Mouse (Mus musculus) limb, embryonic 14.5 days (tissue): ENCODE measurements around the gene Ccm2l. TPM values are rescaled to one million over a fixed set of nuclear protein-coding genes. Genes with fewer than 3 reads are reported as not detected.

Experiments used
- ATAC-seq: fragments of 200-750 bp; cut with Nextera tagmentation; 2 replicates; pipeline ENCODE4 v1.8.0; 2017; ENCODE audit warnings: low read depth, moderate number of reproducible peaks, moderate TSS enrichment; ENCODE audit not compliant: low FRiP score
- DNase-seq: peaks from one replicate; pipeline ENCODE4 v3.0.0-alpha.2; 2015; ENCODE audit warnings: low spot score
- H3K27ac ChIP-seq: fragments of 300-500 bp; sonication (generic); replicated peaks from 2 replicates; pipeline ENCODE4 v1.5.1; 2014; ENCODE audit warnings: low read depth, mild to moderate bottlenecking, low read length, moderate library complexity, mixed read lengths
- H3K27me3 ChIP-seq: fragments of 300-500 bp; sonication (generic); 2 replicates; pipeline ENCODE4 v1.6.1; 2014; ENCODE audit warnings: low read length, mixed read lengths; ENCODE audit not compliant: control insufficient read depth, insufficient read depth
- H3K36me3 ChIP-seq: fragments of 300-500 bp; sonication (generic); 2 replicates; pipeline ENCODE4 v1.6.1; 2014; ENCODE audit warnings: mild to moderate bottlenecking, low read length, moderate library complexity, mixed read lengths; ENCODE audit not compliant: control insufficient read depth, insufficient read depth
- H3K4me1 ChIP-seq: fragments of 300-500 bp; sonication (generic); 2 replicates; pipeline ENCODE4 v1.6.1; 2014; ENCODE audit warnings: antibody characterized with exemption, low read length, mixed read lengths; ENCODE audit not compliant: control insufficient read depth, insufficient read depth
- H3K4me2 ChIP-seq: fragments of 300-500 bp; sonication (generic); replicated peaks from 2 replicates; pipeline ENCODE4 v1.6.1; 2014; ENCODE audit warnings: low read depth, mild to moderate bottlenecking, low read length, moderate library complexity; ENCODE audit not compliant: severe bottlenecking
- H3K4me3 ChIP-seq: fragments of 300-500 bp; sonication (generic); replicated peaks from 2 replicates; pipeline ENCODE4 v1.5.1; 2014; ENCODE audit warnings: low read length
- H3K9ac ChIP-seq: fragments of 300-500 bp; sonication (generic); 2 replicates; pipeline ENCODE4 v1.6.1; 2014; ENCODE audit warnings: mild to moderate bottlenecking, low read depth, low read length, moderate library complexity; ENCODE audit not compliant: severe bottlenecking
- H3K9me3 ChIP-seq: fragments of 300-500 bp; sonication (generic); 2 replicates; pipeline ENCODE4 v1.6.1; 2016; ENCODE audit warnings: low read length; ENCODE audit not compliant: control insufficient read depth
- POLR2A ChIP-seq: fragments of 200-500 bp; IDR thresholded peaks from 2 replicates; pipeline ENCODE4 v1.8.0; 2012; ENCODE audit warnings: inconsistent platforms, mild to moderate bottlenecking, moderate library complexity, borderline replicate concordance; ENCODE audit not compliant: insufficient read depth, insufficient read length; ENCODE audit errors: extremely low read depth
- WGBS: fragments of 180-500 bp; shearing (Covaris S2); extraction: QIAGEN DNeasy Blood & Tissue Kit; methylation state at CpG from one replicate; pipeline ENCODE4 v1.1.7; 2014; 5-methylcytosine and 5-hydroxymethylcytosine counted together
- polyA plus RNA-seq, 2 experiments: library from polyadenylated mRNA; depleted of rRNA in 1 of 2; stranded (reverse) in 1 of 2; unstranded in 1 of 2; fragments of >200 nt; fragmentation: Nextera tagmentation in 1 of 2; extraction: Ambion mirVana in 1 of 2; gene quantifications; 2 replicates each; pipeline versions ENCODE4 v1.2.1 to v1.2.3; 2012 to 2014

The Ccm2l gene
- polyA plus RNA-seq, 2 experiments: 2.1 to 11.4 TPM

DNA sequence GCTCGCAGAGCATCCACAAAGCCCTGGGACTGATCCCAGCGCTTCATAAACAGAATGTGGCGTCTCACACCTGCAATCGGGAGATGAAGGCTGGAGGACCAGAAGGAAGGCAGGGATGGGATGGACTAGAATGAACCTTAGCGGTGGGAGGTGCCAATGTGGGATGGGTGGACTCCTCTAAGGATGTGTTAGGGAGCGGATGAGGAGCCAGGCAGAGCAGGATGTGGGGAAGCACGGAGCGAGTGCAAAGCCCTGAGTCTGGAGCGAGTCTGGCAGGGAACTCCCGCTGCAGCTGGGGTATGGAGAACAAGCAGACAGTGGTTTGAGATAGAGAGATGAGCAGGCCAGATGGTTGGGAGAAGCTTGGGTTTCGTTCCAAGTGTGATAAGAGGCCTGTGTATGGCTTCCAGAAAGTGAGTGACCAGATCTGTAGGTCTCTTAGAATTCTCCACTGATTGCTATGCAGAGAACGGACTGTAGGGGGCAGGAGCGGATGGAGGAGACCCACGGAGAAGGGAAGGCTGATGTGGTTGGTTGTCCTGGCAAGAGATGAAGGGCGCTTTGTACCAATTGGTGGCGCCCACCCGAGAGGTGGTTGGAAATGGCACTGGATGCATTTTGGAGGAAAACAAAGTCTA, 17.8 kb upstream of the Ccm2l start:
- Histone ChIP-seq H3K4me3 (no peak overlapping the region), H3K27me3 (peaks cover 25% of the 10 kb centered on the region), H3K4me2 (no peak overlapping the region), H3K9ac (no peak overlapping the region), H3K9me3 (no peaks in the 10 kb centered on the region), H3K4me1 (no peaks in the 10 kb centered on the region), H3K36me3 (no peaks in the 10 kb centered on the region), H3K27ac (no peak overlapping the region)
- no peak for TF ChIP-seq POLR2A
- DNase-seq (no peak), ATAC-seq (no peak)
- 38% methylated on average over 17 of the region's 17 CpGs for WGBS

DNA sequence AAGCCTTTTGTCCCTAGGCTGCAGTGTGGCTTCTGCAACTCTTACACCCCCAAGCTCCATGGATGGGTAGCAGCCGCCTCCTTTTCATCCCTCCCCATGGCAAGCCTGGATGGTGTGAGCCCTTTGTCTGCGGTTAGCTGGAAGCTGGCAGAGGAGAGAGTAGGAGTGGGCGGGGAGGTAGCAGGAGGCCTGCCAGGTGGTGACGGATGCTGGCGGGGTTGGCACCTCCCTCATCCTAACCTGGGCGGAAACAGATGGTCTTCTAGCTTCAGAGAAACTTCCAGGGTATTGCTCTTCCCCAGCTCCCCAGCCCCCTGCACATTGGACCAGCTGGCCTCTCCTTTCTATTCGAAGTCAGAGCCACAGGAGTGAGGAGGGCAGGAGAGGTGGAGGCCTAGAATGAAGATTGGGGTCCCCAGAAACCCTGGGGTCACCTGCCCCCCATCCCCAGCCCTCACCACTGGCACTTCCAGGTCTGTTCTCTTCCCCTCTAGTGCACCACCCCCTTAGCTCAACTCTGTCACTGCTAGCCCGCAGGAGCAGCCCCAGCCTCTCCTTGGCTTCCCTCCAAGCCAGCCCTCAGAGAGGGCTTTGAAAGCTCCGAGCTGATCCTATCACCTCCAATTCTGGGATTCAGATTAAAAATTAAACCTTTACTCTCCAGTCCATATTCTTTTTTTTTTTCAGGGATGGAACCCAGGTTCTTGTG, 16.3 kb upstream of the Ccm2l start:
- no peak for DNase-seq
- no peak for TF ChIP-seq POLR2A
- no peak overlapping the region for H3K4me3 ChIP-seq
- no peak overlapping the region for H3K9ac ChIP-seq
- 36% methylated on average over 9 of the region's 9 CpGs for WGBS
- peaks cover 31% of the 10 kb centered on the region for H3K27me3 ChIP-seq
- H3K36me3 ChIP-seq: no peaks in the 10 kb centered on the region
- H3K9me3 ChIP-seq: no peaks in the 10 kb centered on the region
- no peaks in the 10 kb centered on the region for H3K4me1 ChIP-seq
- H3K27ac ChIP-seq: no peak overlapping the region
- H3K4me2 ChIP-seq: no peak overlapping the region
- no peak for ATAC-seq

DNA sequence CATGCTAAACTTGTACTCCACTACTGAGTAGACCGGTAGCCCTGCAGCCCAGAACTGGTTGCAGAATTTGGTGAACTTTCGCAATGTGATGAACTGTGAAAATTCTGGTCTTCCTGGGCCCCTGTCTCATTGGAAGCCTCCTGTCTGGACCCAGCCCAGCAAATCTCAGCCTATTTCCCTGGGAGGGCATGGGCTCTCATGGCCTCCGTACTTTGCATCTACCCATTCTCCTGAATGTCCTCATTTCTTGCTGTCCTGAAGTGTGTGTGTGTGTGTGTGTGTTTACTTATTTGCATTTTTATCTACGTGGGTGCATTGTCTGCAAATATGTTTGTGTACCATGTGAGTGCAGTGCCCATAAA, 15.8 kb upstream of the Ccm2l start:
- Histone ChIP-seq H3K4me2 (no peak overlapping the region), H3K9me3 (no peaks in the 10 kb centered on the region), H3K4me1 (no peaks in the 10 kb centered on the region), H3K36me3 (no peaks in the 10 kb centered on the region), H3K27ac (no peak overlapping the region), H3K4me3 (no peak overlapping the region), H3K27me3 (peaks cover 31% of the 10 kb centered on the region), H3K9ac (no peak overlapping the region)
- ATAC-seq: no peak
- WGBS: 87% methylated on average over 4 of the region's 4 CpGs
- TF ChIP-seq POLR2A: no peak
- DNase-seq: no peak

DNA sequence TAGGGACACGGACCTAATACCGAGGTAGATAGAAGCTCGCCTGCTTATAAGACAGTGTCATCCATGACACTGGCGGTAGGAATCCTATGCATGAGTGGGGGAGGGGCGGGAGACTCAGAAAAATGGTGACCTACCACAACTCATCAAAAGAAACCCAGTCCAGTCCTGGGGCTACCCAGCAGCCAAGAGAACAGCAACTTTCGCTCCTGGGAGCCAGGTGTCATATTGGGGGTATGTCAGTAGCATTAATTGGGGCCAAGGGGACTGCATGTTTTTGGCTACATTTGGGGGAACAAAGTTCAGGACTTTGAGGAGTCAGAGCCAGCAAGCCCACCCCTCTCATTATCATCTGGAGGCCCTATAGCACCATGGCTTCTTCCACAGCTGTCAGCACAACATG, 14.7 kb upstream of the Ccm2l start:
- TF ChIP-seq POLR2A: no peak

DNA sequence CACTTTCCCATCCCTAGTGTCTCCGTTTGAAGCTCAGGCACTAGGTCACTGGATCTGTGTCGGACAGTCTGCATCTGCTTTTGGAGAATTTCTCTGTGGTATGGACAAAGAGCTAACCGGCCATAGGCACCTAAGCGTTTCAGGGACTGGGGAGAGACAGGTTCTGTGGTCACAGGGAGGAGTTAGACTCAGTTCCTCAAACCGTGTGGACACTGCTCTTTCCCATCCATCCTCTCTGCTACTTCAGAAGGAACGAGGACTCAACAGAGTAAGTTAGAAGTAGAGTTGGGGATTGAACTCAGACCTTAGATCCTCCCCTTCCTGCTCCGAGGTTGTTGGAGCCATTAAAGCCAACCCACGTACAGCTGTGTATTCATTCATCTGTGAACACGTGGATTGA, 14.2 kb upstream of the Ccm2l start:
- peaks cover 31% of the 10 kb centered on the region for H3K27me3 ChIP-seq
- H3K4me3 ChIP-seq: no peak overlapping the region
- H3K27ac ChIP-seq: no peak overlapping the region
- DNase-seq (no peak), ATAC-seq (no peak)
- no peak for TF ChIP-seq POLR2A
- no peaks in the 10 kb centered on the region for H3K9me3 ChIP-seq
- H3K4me2 ChIP-seq: no peak overlapping the region
- H3K36me3 ChIP-seq: no peaks in the 10 kb centered on the region
- no peaks in the 10 kb centered on the region for H3K4me1 ChIP-seq
- H3K9ac ChIP-seq: no peak overlapping the region
- 78% methylated on average over 9 of the region's 9 CpGs for WGBS

More for the DNA sequence above, 14.7 kb upstream of the Ccm2l start:
- Histone ChIP-seq H3K4me3 (no peak overlapping the region), H3K4me2 (no peak overlapping the region), H3K9me3 (no peaks in the 10 kb centered on the region), H3K4me1 (no peaks in the 10 kb centered on the region), H3K9ac (no peak overlapping the region), H3K27me3 (peaks cover 31% of the 10 kb centered on the region), H3K27ac (no peak overlapping the region), H3K36me3 (no peaks in the 10 kb centered on the region)
- ATAC-seq: no peak
- 73% methylated on average over 6 of the region's 6 CpGs for WGBS
- DNase-seq: no peak
